Mouse (Mus musculus): ENCODE results near the gene Syt2.
A peak's percentile ranks its signal among the peaks of the same experiment; 100 is the strongest.

The Syt2 gene

DNA sequence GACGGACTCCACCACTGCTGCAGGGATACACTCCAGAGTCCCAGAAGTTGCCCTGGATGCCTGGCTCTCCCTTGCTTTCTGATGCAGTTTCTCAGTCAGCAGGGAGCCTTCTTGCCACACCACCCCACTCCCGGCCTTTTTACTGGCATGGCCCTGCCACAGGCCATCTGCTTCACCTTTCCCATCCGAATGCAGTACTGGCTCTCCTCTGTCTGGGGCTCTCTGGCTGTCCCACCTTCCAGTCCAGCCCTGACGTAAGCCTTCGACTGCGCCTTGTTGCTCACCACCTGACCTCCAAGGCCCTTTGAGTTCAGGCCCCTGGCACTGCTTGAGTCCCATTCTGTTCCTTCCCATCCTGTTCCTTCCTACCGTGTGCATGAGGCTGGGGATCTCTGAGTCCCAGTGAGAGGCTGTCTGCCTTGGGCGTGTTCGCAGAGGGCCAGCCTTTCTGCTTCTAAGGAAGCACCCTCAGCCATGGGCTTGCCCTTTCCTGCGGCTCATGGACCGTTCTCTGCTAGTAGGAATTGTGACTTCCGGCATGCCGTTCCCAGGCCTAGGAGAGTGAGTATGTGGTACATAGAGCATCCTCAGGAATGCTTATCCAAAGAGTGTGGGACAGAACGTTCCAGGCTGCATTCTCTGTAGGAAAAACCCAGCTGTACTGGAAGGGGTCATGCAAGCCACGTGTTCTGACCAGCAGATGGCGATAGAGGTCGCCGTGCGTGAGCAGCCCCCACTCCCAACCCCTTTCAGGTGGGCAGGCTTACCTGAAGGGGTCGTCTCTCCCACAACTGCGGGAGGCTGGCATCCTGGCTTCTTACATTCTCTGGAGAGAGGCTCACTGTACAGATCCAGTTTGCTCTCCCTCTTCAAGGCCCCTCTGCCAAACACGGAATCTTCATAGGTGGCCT lies 58.2 kb downstream of the Syt2 start:
- peak; percentile 48 to 69 for DNase-seq (ENCODE audit: low spot score in 2 of 2)

DNA sequence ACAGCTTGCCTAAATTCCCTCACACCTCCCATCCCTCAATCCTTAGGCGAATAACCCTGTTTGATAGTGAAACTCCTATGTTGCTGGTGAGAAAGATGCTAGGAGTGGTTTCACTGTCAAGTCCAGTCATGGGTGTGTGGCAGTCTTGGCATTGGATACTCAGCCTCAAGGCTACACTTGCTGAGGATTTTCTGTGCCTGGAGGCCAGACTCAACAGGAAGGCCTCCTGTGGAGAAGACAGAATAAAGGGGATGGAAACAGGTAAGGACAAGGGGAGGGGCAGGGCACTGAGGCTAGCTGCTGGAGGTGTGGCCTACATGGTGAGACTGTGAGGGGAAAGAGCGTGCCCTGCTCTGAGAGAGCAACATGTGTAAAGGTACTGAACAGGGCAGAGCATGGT lies 60.1 kb downstream of the Syt2 start:
- no peak for DNase-seq (ENCODE audit: low spot score in 2 of 2)

DNA sequence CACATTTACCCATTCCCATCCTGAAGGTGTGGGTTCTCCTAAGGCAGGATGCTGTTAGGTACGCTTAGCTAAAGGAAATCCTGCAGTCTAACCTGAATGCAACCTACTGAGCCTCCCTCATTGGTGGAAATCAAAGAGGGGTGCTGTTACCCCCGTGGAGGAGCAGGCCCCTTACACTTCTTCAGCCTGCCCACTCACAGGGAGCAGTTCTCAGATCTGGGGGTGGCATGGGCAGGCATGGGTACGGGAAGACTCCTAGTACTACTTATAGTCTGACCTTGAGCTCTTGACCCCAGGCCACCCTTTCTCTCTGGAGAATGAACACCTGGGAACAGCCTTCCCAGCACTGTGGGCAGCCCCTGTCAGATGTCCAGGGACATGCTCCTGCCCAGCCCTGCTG lies 61.0 kb downstream of the Syt2 start:
- DNase-seq (ENCODE audit: low spot score in 2 of 2), result no peak

DNA sequence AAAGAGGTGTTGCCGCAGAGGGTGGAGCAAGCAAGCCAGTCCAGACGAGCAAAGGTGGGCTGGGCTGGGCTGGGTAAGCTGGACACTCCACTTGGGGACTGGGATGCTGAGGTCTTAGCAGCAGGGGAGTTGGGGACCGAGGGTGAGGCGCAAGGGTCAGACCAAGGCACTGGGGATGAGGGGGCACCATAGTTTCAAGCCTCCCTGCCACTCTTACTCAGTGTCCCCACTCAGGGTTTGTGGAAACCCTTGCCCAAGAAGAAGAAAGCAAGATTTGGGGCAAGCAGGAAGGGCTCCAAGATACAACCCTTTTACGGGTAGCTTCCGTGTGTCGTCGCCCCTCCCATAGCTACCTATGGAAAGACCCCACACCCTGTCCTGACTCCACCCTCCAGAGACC lies 61.8 kb downstream of the Syt2 start:
- DNase-seq (ENCODE audit: low spot score in 2 of 2), result no peak

DNA sequence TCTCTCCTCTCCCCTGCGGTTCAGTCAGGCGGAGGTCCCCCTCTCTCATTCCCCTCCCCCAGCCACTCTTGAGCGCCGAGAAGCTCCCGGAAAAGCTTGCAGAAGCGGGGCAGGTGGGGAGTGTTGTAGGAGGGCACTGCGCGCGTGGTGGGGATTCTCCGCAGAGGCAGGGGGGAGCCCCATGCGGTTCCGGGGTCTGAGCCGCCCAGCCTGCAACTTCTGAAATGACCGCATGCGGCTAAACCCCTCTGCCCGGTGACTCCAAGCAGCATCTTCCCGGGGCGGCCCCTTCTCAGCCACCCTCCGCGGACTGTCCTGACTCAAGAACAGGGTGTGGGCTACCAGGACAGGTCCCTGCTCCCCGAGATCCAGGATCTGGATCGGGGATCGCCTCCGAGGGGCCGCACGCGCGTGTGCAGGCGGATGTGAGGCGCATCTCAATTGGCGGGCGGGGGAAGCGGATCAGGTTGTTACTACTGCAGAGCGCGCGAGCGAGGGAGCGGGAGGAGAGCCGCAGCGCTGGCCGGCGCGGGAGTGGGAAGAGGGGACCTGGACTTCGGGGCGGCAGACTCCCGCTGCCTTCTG lies 62.4 kb downstream of the Syt2 start:
- DNase-seq (ENCODE audit: low spot score in 2 of 2), result peak in 1 of 2 experiments; percentile 61

DNA sequence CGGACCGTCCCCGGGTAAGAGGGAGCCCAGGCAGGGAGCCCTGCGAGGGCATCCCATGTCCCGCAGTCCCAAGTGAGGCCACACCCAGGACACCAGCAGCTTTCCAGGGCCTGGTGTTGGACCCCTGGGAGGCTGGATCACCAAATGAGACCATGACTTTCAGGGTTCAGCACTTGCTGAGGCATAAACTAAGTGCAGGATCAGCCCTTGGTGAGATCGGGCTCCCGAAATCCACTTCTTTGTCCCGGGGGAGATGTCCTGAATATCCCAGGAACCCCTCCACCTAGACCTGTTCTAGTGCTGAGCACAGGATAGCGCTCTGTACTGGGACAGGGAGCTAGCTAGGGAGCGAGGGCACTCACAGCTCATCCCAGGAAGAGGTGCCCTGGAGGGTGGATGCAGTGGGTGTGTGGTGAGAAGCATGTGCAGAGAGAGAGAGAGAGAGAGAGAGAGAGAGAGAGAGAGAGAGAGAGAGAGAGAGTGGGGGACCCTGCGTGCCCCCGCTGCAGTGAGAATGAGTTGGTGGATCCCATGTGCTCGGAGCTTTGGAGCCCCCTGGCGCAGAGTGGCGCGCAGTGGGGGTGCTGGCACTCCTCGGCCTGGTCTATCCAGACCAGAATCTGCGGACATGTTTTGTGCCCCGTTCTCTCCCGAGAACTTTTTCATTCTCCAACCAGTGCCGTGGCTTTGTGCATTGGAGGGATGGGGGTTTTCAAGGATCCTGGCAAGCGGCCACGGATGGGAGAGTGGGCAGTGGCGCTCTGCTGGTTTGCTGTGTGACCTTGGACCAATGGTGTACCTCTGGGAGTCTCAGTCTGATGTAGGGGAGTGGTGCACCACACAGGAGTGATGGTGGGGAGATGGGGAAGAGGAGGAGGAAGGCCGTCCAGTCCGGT lies 63.2 kb downstream of the Syt2 start:
- no peak for DNase-seq (ENCODE audit: low spot score in 2 of 2)

DNA sequence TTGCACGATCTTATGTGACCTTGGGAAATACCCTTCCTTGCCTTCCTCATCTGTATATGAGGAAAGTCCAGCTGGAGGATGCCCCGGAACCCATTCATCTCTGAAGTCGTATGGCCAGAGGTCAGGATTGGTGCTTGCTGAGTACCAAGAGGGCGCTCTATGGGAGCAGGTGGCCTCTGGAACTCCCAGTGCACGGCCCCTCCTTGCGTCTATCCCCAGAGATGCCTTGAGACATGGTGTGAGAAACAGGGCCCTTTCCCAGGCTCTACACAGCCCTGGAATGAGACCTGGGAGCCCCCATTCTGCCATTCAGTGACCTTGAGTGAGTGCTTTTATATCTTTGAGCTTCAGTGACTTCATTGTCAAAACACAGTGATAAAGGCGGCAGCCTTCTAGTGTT lies 64.6 kb downstream of the Syt2 start:
- no peak for DNase-seq (ENCODE audit: low spot score in 2 of 2)

DNA sequence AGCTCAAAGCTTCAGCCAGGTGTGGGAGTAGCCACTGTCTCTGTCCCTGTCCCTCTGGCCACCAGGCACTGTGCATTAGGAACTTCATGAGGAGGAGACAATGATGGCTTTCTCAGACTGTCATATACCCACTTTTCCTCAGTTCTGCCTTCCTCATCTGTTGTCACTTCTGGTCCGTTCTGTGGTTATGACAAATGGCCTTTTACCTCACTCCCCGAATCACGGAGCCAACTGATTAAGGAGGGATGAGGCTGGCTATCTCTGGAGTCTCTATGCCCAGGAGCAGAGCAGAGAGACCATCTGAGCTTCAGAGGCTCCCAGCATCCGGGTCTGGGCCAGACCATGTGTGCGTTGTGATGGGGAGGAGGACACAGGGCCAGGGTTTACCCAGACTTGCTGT lies 65.2 kb downstream of the Syt2 start:
- DNase-seq (ENCODE audit: low spot score in 2 of 2), result no peak

DNA sequence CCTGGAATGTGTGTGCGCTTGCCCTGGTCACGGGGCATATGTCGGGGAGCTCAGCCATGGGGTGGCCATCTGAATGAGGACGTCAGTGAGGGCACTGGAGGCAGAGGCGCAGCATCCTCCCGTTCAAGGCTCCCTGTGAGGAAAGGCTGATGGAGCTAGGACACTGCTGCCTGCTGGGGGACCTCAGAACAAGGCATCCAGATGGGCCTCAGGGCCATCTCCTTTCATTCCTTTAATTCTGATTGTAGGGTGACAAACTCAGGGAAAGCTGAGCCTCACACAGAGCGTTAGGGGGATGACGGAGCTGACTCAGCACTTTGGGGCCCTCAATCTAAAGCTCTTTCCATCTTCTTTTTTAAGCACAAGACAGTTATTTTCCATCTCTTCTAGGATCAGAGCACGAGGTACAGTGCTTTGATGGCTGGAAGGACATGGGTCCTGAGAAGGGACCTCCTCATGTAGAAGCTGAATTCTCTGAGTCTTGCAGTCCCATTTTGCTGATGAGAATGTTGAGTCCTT lies 66.4 kb downstream of the Syt2 start:
- no peak for DNase-seq (ENCODE audit: low spot score in 2 of 2)

DNA sequence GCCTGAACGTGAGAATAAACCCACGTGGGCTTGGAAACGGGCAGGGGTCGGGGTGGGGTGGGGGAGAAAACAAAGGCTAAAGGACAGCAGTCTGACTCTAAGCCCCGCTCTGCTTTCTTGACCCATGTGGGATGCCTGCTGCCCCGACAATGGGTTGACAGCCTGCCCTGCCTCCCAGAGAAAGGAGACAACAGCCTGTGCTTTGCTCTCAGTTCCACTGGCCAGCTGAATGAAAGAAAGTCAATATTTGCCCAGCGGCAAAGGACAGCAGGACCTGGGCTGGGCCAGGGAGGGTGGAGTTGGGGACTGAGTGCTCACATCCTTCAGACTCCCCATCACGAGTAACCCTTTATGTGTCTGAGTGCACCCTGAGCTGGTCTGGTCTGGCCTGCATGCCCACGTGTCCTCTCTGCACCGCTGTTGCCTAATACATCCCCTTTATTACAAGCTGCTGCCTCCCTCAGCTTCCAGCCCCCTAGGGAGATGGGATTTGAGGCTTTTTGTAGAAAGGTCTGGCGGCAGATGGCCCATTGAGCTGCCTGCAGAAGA lies 67.0 kb downstream of the Syt2 start:
- DNase-seq (ENCODE audit: low spot score in 2 of 2), result no peak

DNA sequence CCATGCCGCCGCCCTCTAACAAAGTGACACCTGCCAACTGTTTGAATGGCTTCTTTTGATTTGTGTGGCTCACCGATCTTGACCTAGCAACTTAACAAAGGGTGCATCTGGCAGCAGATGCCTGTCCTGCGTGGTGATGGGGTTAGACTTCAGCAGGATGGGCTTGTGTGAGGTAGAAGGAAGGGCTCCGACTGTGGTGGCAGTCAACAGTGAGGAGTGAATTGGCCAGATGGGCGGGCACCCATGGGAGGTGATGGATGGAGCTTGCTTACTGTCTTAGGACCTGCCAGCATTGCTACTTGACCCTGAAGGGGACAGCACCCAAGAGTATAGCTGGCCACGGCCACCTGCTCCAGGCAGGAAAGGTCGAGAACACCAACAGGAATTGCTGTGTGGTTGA lies 67.7 kb downstream of the Syt2 start:
- no peak for DNase-seq (ENCODE audit: low spot score in 2 of 2)

DNA sequence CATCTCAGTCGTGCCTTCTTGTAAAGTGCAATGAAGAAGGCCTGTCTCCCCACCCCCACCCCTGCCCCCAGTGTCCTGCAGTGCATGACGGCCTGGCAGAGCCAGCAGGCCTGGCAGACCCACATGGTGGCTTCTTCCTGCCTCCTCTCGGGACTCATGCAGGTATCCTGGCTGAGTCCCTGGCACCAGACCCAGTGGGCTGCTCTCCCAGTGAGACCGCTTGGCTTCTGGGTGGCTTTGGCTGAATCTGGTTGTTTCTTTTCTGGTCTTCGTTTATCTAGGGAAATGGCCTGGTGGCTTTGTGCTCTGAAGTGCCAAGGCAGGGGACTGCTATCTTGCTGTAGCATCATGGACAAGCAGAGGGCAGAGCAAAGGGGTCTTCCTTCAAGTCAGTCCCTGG lies 68.6 kb downstream of the Syt2 start:
- DNase-seq (ENCODE audit: low spot score in 2 of 2), result no peak

DNA sequence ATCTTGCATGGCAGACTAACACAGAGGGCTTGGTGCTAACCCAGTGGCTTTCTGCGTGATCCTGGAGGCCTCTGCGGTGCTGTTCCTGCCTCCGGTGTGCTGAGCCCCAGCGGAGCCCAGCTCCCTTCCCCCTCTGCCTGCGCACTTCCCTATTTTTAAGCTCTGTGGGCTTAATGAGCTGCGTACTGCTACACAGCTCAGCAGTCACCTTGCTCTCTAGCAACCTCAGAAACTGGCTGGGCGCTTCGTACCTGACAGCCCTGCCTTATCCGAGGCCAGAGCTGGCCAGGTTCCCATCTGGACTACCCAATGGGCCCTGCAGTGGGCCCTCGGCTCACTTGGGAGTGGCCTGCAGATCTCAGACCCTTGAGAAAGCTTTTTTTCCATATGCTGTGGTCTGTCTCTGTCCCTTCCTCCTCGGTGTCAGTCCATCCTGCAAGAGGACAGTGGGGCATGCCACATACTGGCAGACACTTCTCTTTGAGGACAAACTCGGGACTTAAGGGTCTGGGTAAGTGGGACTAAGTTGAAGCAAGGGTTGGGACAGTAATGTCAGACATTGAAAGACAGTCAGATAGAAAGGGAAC lies 73.3 kb downstream of the Syt2 start:
- DNase-seq (ENCODE audit: low spot score in 2 of 2), result no peak

DNA sequence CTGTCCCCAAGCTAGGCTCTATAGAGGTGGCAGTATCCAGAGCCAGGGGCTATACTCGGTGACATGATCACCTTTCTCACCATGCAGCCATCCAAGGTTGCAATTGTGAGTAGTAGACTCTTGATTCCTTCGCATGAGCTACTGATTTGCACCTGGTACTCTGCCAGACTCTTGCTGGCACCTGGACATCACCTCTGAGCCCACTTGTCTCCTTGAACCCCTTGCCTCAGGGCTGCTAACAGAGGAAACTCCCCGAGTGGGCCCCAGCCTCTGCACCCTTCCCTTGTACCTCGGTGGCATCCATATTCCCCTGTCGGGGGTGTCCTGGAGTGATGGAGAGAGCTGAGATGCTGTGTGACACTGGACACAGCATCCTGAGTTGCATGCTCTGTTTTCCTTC lies 75.0 kb downstream of the Syt2 start:
- DNase-seq (ENCODE audit: low spot score in 2 of 2), result no peak

DNA sequence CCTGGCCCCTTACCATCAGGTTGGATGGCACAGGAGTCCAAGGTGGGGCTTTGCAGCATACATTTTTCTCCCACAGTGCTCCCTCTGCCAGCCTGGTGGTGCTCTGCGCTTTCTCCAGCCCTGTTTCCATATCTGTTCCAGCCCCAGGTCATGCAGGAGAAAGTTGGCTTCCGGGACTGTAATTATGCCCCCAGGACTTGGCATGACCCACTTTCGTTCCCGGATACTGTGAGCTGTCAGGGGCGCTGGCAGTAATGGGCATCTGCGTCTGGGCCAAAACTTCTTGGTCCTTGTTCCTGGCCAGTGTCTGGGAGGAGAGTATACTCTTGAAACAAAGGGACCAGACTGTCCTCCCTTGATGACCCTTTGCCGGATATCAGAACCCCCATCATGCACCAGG lies 76.4 kb downstream of the Syt2 start:
- no peak for DNase-seq (ENCODE audit: low spot score in 2 of 2)

DNA sequence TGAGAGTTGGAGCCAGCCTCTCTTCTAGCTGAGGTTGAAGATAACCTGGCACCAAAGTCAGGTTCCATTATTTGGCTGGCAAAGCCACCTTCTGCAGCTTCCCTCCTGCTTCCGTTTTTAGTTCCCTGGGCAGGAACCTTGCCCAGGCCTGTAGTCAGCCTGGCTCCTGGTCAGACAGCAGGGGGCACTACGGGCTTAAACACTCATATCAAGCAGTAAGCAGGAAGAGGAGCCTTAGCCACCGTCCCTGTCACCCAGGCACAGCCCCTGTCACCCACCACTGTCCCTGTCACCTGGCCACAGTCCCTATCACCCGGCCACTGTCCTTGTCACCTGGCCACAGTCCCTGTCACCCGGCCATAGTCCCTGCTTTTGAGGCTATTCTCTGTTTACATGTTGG lies 78.8 kb downstream of the Syt2 start:
- no peak for DNase-seq (ENCODE audit: low spot score in 2 of 2)

DNA sequence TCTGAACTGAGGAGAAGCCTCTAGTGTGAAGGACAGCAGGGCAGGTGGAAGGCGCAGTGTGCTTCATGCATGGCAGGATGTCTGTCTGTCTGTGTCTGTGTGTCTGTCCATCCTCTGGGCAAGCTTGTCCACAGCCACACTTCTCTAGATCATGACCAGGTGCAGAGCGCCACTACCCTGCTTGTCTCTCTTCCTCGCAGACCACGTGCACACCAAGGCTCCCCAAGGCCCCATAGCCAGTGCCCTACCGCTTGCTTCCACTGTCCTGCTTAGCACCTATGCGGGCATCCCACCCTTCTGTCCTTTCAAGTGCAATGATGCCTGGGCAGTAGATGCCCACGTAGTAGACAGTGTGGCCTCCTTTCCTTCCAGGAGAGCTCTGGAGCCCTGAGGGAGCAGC lies 80.0 kb downstream of the Syt2 start:
- no peak for DNase-seq (ENCODE audit: low spot score in 2 of 2)

DNA sequence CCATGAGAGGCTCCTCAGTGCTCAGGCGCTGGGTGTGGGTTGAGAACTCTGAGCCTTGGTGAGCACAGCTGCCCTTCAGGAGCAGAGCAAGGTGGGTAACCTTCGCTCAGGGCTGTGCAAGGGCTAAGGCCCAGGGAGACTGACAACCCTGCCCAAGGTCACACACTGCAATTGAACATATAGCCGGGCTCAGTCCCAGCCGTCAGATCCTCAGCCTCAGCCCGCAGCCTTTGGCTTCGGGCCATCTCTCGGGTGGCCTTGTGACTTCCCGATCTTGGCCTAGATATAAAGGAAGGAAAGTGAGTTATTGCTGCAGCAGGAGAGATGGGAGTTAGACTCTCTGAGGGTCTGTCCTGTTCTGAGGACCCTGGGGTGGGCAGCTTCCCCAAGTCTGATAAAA lies 80.8 kb downstream of the Syt2 start:
- DNase-seq (ENCODE audit: low spot score in 2 of 2), result no peak

DNA sequence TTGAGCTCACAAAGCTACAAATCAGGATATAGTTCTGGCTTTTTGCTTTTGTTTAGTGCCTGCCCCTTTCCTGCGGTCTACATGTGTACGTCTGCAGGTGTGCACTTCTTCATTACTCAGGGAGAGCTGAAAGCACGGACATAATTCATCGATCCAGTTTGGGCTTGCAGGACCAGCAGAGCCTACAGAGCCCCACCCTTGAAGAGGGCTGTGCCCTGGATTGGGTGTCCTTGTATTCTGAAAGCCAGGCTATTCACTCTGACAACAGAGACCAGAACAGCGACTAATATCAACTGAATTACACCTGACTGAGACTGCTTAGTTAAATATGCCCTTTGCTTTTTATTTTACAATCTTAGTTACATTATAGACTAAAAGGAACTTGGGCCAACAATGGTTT lies 87.2 kb downstream of the Syt2 start:
- no peak for DNase-seq (ENCODE audit: low spot score in 2 of 2)

DNA sequence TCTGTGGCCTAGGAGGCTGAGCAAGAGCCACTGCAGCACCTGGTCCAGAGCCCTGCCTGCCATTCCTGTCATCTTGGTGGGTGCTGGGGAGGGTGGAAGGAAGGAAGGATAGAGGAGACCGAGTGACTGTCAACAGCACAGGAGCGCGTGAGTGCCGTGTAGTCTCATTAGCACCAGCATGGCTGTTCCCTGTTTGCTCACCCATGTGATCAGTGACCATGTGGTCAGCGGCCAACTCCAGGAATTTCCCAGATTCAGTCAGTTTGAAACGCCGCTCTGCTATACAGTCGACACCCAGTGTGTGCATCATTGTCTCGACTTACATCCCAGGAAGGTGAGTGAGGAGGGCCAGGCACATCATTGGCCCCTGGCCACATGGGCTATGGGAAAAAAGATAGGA lies 91.0 kb downstream of the Syt2 start:
- no peak for DNase-seq (ENCODE audit: low spot score in 2 of 2)

DNA sequence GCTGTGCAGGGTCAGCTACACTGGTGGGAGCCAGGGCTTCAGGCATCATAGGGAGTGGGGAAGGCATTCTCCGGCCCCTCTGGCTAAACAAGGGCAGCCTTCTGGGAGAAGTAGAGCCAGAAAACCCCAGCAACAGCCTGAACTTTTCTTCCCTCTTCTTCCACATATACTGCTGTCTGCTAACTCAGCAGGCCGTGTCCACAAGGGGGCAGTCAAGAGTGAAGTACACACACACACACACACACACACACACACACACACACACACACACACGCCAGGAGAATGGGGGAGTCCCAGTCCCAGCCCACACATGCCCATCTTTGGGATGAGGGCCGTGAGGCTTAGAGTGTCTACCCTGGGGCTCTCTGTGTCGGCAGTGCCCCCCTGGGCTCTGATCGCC lies 95.0 kb downstream of the Syt2 start:
- no peak for DNase-seq (ENCODE audit: low spot score in 2 of 2)
